Mouse (Mus musculus) thymus, adult 2 months (tissue): ENCODE results near the gene Gse1.

Source experiments
- CTCF ChIP-seq: fragments of 200-500 bp; IDR thresholded peaks from 2 replicates; pipeline ENCODE4 v1.5.1; 2012; ENCODE audit warnings: mild to moderate bottlenecking, control low read depth, low read length, moderate library complexity, borderline replicate concordance; ENCODE audit not compliant: control insufficient read depth, poor library complexity, insufficient read depth; ENCODE audit errors: extremely low read depth
- POLR2A ChIP-seq: fragments of 200-500 bp; IDR thresholded peaks from 2 replicates; pipeline ENCODE4 v1.6.1; 2012; ENCODE audit warnings: mild to moderate bottlenecking, low read length, control low read depth, moderate library complexity; ENCODE audit not compliant: control insufficient read depth, poor library complexity, insufficient read depth; ENCODE audit errors: extremely low read depth

DNA sequence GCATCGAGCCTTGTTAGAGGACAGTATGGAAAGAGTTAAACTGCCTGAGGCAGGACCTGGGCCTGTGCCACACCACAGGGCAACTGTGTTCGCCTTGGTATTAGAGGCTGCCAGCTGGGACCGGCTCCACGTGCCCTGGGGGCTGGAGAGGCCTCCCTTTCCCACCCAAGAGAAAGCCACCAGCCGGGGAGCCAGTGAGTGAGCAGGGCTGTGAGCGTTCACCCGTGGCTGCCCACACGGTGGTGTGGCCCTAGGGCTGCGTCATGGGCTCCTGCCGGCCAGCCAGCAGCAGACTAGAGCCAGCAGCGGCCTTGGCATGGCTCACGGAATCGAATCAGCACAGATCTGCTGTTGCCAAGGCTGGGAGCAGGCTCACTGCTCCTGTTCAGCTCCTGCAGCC is 42.2 kb downstream of the Gse1 start:
- TF ChIP-seq CTCF (no peak), POLR2A (no peak)
